Mouse (Mus musculus) T-helper 2 cell (primary cell): ENCODE measurements at regions not wholly inside any gene's neighbourhood (a gene's known extent, or its start where the extent isn't known, plus 50 kb on each side); places are given as distances from the start of the nearest gene placed in this dataset.
"Not testable (repeated sequence)": the region's sequence is repeated elsewhere in the genome, so short reads cannot be mapped to it uniquely, and the experiment has no call there.

ENCODE experiments used
- in situ Hi-C: fragments of 300-600 bp; cut with MboI, MseI; formaldehyde crosslinking; loops from one replicate; pipeline ENCODE4 v1.15.1; 2025; ENCODE audit warnings: high pct_unique_total_duplicates

GRCm38 (mm10) chr8:55558751-55559150 lies 348.0 kb downstream of the Adam29 start:
- in situ Hi-C loops = not testable (repeated sequence)

- in situ Hi-C loops = loop anchor here (10.0 kb wide), 1 partner anchor 414 kb away; no protein-coding TSS in a partner anchor
These were observed 367.9 kb downstream of the Adam29 start for GRCm38 (mm10) chr8:55538868-55539267.

GRCm38 (mm10) chr8:55529397-55529796 lies 377.4 kb downstream of the Adam29 start:
- in situ Hi-C loops = not testable (repeated sequence)

GRCm38 (mm10) chr8:55519151-55519550 lies 387.6 kb downstream of the Adam29 start:
- in situ Hi-C loops = loop anchor here (5.0 kb wide), 1 partner anchor 127 kb away; no protein-coding TSS in a partner anchor

- in situ Hi-C loops = no loop called here
These were observed 429.4 kb downstream of the Adam29 start for GRCm38 (mm10) chr8:55477336-55477735.

- in situ Hi-C loops = no loop called here
These were observed 429.8 kb downstream of the Adam29 start for GRCm38 (mm10) chr8:55476923-55477322.

- in situ Hi-C loops = no loop called here
These were observed 434.4 kb downstream of the Adam29 start for GRCm38 (mm10) chr8:55472386-55472785.

GRCm38 (mm10) chr8:55466771-55467170 lies 440.0 kb downstream of the Adam29 start:
- in situ Hi-C loops = not testable (repeated sequence)

GRCm38 (mm10) chr8:55465951-55466350 lies 440.8 kb downstream of the Adam29 start:
- in situ Hi-C loops = not testable (repeated sequence)

- in situ Hi-C loops = no loop called here
These were observed 441.3 kb downstream of the Adam29 start for GRCm38 (mm10) chr8:55465419-55465818.

- in situ Hi-C loops = no loop called here
These were observed 441.9 kb downstream of the Adam29 start for GRCm38 (mm10) chr8:55464855-55465169.

GRCm38 (mm10) chr8:55464036-55464854 lies 442.5 kb downstream of the Adam29 start:
- in situ Hi-C loops = no loop called here

GRCm38 (mm10) chr8:55460790-55461189 lies 446.0 kb downstream of the Adam29 start:
- in situ Hi-C loops = not testable (repeated sequence)

GRCm38 (mm10) chr8:55457436-55457835 lies 449.3 kb downstream of the Adam29 start:
- in situ Hi-C loops = no loop called here
